In the genomic region with DNA sequence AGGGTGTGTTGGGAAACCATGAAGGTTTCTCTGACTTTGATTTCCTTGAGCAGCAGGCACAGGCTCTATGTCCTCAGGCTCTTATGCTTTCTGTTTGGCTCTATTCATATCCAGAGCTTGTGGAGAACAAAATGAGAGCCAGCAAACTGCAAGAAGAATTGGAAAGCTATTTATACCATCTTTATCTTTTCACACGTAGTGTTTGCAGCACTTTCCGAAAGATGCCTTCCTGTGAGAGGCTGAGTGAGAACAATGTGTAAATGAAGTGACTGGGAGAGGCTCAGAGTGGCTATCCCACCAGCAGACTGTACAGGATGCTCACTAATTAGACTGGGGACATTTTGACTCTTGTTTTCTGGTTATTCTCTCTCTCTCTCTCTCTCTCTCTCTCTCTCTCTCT, we compare ENCODE assay signal across 26 mouse cellular contexts.
DNase-seq lines count a peak whose midpoint lies in the region; ATAC-seq and TF ChIP-seq lines count a peak whose summit lies in the region.
"Had no signal": no experiment of that assay in that cellular context is flagged by ENCODE, and none has a peak within 500 bp of the region (broad histone marks: within the 10 kb centered on the region; RNA-seq: fewer than 3 reads in every experiment).

No protein-coding gene starts in this region.

- H3K36me3 ChIP-seq in forebrain, postnatal 0 days (ENCODE audit: insufficient read depth): no peaks in the 10 kb centered on the region
- H3K36me3 ChIP-seq in forebrain, embryonic 12.5 days (replicated peaks): no peaks in the 10 kb centered on the region
- H3K36me3 ChIP-seq in heart, embryonic 13.5 days: no peaks in the 10 kb centered on the region
- H3K36me3 ChIP-seq in lung, postnatal 0 days (ENCODE audit: insufficient read depth, low read length): no peaks in the 10 kb centered on the region
- H3K36me3 ChIP-seq: embryonic facial prominence, embryonic 13.5 days; hindbrain, embryonic 12.5 days; kidney, embryonic 15.5 days; limb, embryonic 13.5 days; liver, embryonic 12.5 days; midbrain, embryonic 13.5 days; neural tube, embryonic 12.5 days had no signal

- H3K4me2 ChIP-seq in forebrain, postnatal 0 days (ENCODE audit: low read depth): no peak overlapping the region
- H3K4me2 ChIP-seq in forebrain, embryonic 12.5 days: no peak overlapping the region
- H3K4me2 ChIP-seq in heart, embryonic 13.5 days: peak overlapping the region; percentile 35
- no peak overlapping the region for H3K4me2 ChIP-seq in lung, postnatal 0 days (replicated peaks; ENCODE audit: low read depth, low read length)
- H3K4me2 ChIP-seq: embryonic facial prominence, embryonic 13.5 days; forebrain, embryonic 13.5 days; hindbrain, embryonic 12.5 days; kidney, embryonic 15.5 days; limb, embryonic 13.5 days; liver, embryonic 12.5 days; midbrain, embryonic 13.5 days; neural tube, embryonic 12.5 days had no signal

- no peaks in the 10 kb centered on the region for H3K9me3 ChIP-seq in forebrain, postnatal 0 days (ENCODE audit: low read length)
- H3K9me3 ChIP-seq in forebrain, embryonic 12.5 days: no peaks in the 10 kb centered on the region
- H3K9me3 ChIP-seq in heart, embryonic 13.5 days: no peaks in the 10 kb centered on the region
- H3K9me3 ChIP-seq in lung, postnatal 0 days (ENCODE audit: low read length): no peaks in the 10 kb centered on the region
- H3K9me3 ChIP-seq: embryonic facial prominence, embryonic 13.5 days; forebrain, embryonic 13.5 days; hindbrain, embryonic 12.5 days; kidney, embryonic 15.5 days; limb, embryonic 13.5 days; liver, embryonic 12.5 days; midbrain, embryonic 13.5 days; neural tube, embryonic 12.5 days had no signal

- peak; percentile 18 for DNase-seq in forebrain, postnatal 0 days
- no peak for DNase-seq in heart, postnatal 4 days
- DNase-seq in lung, postnatal 0 days (ENCODE audit: low spot score): peak; percentile 30
- no peak for DNase-seq in lung, adult 18-20 months
- no peak for DNase-seq in thymus, postnatal 10 days (ENCODE audit: low spot score in 2 of 2)
- DNase-seq: adrenal gland, postnatal 10 days; cerebellum, adult 2 months; cerebellum, postnatal 25 days; embryo, embryonic 11 days; gastrocnemius, postnatal 14 days; kidney, postnatal 36 days; layer of hippocampus, postnatal 36 days; lung, postnatal 10 days; thymus, postnatal 36 days had no signal

- H3K4me1 ChIP-seq in forebrain, postnatal 0 days (ENCODE audit: insufficient read depth): no peaks in the 10 kb centered on the region
- H3K4me1 ChIP-seq in forebrain, embryonic 12.5 days: no peaks in the 10 kb centered on the region
- H3K4me1 ChIP-seq in heart, embryonic 13.5 days: peaks cover 18% of the 10 kb centered on the region
- no peaks in the 10 kb centered on the region for H3K4me1 ChIP-seq in lung, postnatal 0 days (ENCODE audit: insufficient read depth, low read depth, low read length)
- H3K4me1 ChIP-seq: embryonic facial prominence, embryonic 13.5 days; forebrain, embryonic 13.5 days; hindbrain, embryonic 12.5 days; limb, embryonic 13.5 days; liver, embryonic 12.5 days; midbrain, embryonic 13.5 days; neural tube, embryonic 12.5 days had no signal

- TF ChIP-seq CTCF in forebrain, postnatal 0 days (IDR thresholded peaks at IDR 0.05; ENCODE audit: low read depth): no peak
- no peak for TF ChIP-seq CTCF in lung, postnatal 0 days (IDR thresholded peaks at IDR 0.05)

- H3K27me3 ChIP-seq in forebrain, postnatal 0 days (ENCODE audit: insufficient read depth, low read length): no peaks in the 10 kb centered on the region
- H3K27me3 ChIP-seq in forebrain, embryonic 12.5 days: no peaks in the 10 kb centered on the region
- no peaks in the 10 kb centered on the region; the same call in 1 of the 2 replicates for H3K27me3 ChIP-seq in heart, embryonic 13.5 days (replicated peaks)
- no peaks in the 10 kb centered on the region for H3K27me3 ChIP-seq in lung, postnatal 0 days (replicated peaks; ENCODE audit: insufficient read depth, low read length)
- H3K27me3 ChIP-seq: embryonic facial prominence, embryonic 13.5 days; forebrain, embryonic 13.5 days; hindbrain, embryonic 12.5 days; kidney, embryonic 15.5 days; limb, embryonic 13.5 days; liver, embryonic 12.5 days; midbrain, embryonic 13.5 days; neural tube, embryonic 12.5 days had no signal

- no peak overlapping the region for H3K27ac ChIP-seq in forebrain, postnatal 0 days (ENCODE audit: low read depth, low read length)
- no peak overlapping the region for H3K27ac ChIP-seq in forebrain, embryonic 12.5 days
- peak overlapping the region; percentile 83 for H3K27ac ChIP-seq in heart, embryonic 13.5 days (replicated peaks)
- H3K27ac ChIP-seq in lung, postnatal 0 days (ENCODE audit: low read length): no peak overlapping the region
- H3K27ac ChIP-seq: embryonic facial prominence, embryonic 13.5 days; forebrain, embryonic 13.5 days; hindbrain, embryonic 12.5 days; kidney, embryonic 15.5 days; limb, embryonic 13.5 days; liver, embryonic 12.5 days; midbrain, embryonic 13.5 days; neural tube, embryonic 12.5 days had no signal

- no peak overlapping the region for H3K9ac ChIP-seq in forebrain, postnatal 0 days
- H3K9ac ChIP-seq in forebrain, embryonic 12.5 days: no peak overlapping the region
- no peak overlapping the region for H3K9ac ChIP-seq in heart, embryonic 13.5 days
- no peak overlapping the region for H3K9ac ChIP-seq in lung, postnatal 0 days (replicated peaks; ENCODE audit: low read depth)
- H3K9ac ChIP-seq: embryonic facial prominence, embryonic 13.5 days; forebrain, embryonic 13.5 days; hindbrain, embryonic 12.5 days; kidney, embryonic 15.5 days; limb, embryonic 13.5 days; liver, embryonic 12.5 days; midbrain, embryonic 13.5 days; neural tube, embryonic 12.5 days had no signal

- no peak for TF ChIP-seq EP300 in lung, postnatal 0 days (IDR thresholded peaks at IDR 0.05)

- WGBS in forebrain, postnatal 0 days: 42% methylated on average over 2 of the region's 2 CpGs
- 73% methylated on average over 2 of the region's 2 CpGs for WGBS in forebrain, embryonic 12.5 days
- whole genome bisulfite sequencing in heart, embryonic 13.5 days: 8% methylated on average over 2 of the region's 2 CpGs
- whole genome bisulfite sequencing in lung, postnatal 0 days: 32% methylated on average over 2 of the region's 2 CpGs

- ATAC-seq in forebrain, postnatal 0 days: peak; percentile 69
- no peak for ATAC-seq in forebrain, embryonic 12.5 days (ENCODE audit: low FRiP score)
- ATAC-seq in heart, embryonic 13.5 days (ENCODE audit: extremely low read depth, insufficient number of reproducible peaks, low FRiP score, low TSS enrichment): no peak
- peak; percentile 23; the same call in 1 of the 2 replicates for ATAC-seq in lung, postnatal 0 days
- ATAC-seq: forebrain, embryonic 13.5 days; intestine, postnatal 0 days; liver, embryonic 12.5 days; midbrain, embryonic 13.5 days had no signal

- H3K4me3 ChIP-seq in forebrain, postnatal 0 days (ENCODE audit: low read depth, low read length): no peak overlapping the region
- H3K4me3 ChIP-seq in forebrain, embryonic 12.5 days (replicated peaks): no peak overlapping the region
- no peak overlapping the region for H3K4me3 ChIP-seq in heart, embryonic 13.5 days
- no peak overlapping the region for H3K4me3 ChIP-seq in lung, postnatal 0 days (ENCODE audit: low read depth, low read length)
- H3K4me3 ChIP-seq: embryonic facial prominence, embryonic 13.5 days; erythroblast, embryonic 14.5 days; forebrain, embryonic 13.5 days; hindbrain, embryonic 12.5 days; kidney, embryonic 15.5 days; limb, embryonic 13.5 days; liver, embryonic 12.5 days; midbrain, embryonic 13.5 days; neural tube, embryonic 12.5 days had no signal

Comparison
In these comparisons a context has a peak if more than half of its experiments do, and no peak if none do; other contexts are left out.
1. ATAC-seq: peak in forebrain, postnatal 0 days (single experiment) and lung, postnatal 0 days (single experiment); none in forebrain, embryonic 12.5 days (single experiment) and heart, embryonic 13.5 days (single experiment).
2. DNase-seq: peak in forebrain, postnatal 0 days (single experiment) and lung, postnatal 0 days (single experiment); none in heart, postnatal 4 days (single experiment), lung, adult 18-20 months (0 of 2) and thymus, postnatal 10 days (0 of 2).